Mouse (Mus musculus): ENCODE data around the gene Tulp3. TPM values are rescaled to one million over a fixed set of nuclear protein-coding genes. Genes with fewer than 3 reads are reported as not detected.

Tulp3 gene
- polyA plus RNA-seq, 1 experiment = 28.0 TPM

- H3K27me3 ChIP-seq (ENCODE audit: control insufficient read depth, insufficient read depth, low read length) = no peaks in the 10 kb centered on the region
- no peak for TF ChIP-seq POLR2A (IDR thresholded peaks at IDR 0.05; ENCODE audit: control insufficient read depth, extremely low read depth, insufficient read depth, low read length, poor library complexity)
- no peak for TF ChIP-seq CTCF (IDR thresholded peaks at IDR 0.05; ENCODE audit: borderline replicate concordance, control insufficient read depth, extremely low read depth, insufficient read depth, low read length, poor library complexity)
- no peak overlapping the region for H3K27ac ChIP-seq (ENCODE audit: control insufficient read depth, insufficient read depth, low read length)
- no peaks in the 10 kb centered on the region for H3K36me3 ChIP-seq (ENCODE audit: control insufficient read depth, insufficient read depth, low read length)
- no peak for DNase-seq
- no peaks in the 10 kb centered on the region for H3K4me1 ChIP-seq (replicated peaks; ENCODE audit: control insufficient read depth, insufficient read depth, low read length)
- WGBS = 68% methylated on average over 5 of the region's 5 CpGs
- no peak overlapping the region for H3K4me3 ChIP-seq (ENCODE audit: control insufficient read depth, insufficient read depth, low read length)
Measured at GRCm38 (mm10) chr6:128279608-128280007, 76.0 kb downstream of the Tulp3 start.

DNA sequence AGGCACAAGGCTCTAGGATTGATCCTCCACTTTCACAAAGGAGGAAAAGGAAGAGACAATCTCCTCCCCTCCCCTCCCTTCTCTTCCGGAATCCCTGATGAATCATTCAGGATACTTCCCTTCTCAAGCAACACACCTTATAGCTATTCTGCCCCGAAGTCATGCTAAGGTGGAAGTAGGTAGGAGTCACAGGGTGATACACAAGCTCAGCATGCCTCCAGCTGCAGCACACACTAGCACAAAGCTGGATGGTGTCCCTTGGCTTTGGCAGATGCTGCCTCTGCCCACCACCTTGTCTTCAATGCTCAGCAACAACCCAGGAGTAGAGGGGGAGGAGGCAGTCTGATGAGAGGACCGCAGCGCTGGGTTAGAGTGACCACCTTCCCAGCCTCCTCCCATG lies 76.6 kb downstream of the Tulp3 start:
- no peak for DNase-seq
- H3K4me1 ChIP-seq (replicated peaks; ENCODE audit: control insufficient read depth, insufficient read depth, low read length) = no peaks in the 10 kb centered on the region
- no peaks in the 10 kb centered on the region for H3K36me3 ChIP-seq (ENCODE audit: control insufficient read depth, insufficient read depth, low read length)
- H3K27ac ChIP-seq (ENCODE audit: control insufficient read depth, insufficient read depth, low read length) = no peak overlapping the region
- no peak overlapping the region for H3K4me3 ChIP-seq (ENCODE audit: control insufficient read depth, insufficient read depth, low read length)
- TF ChIP-seq POLR2A (IDR thresholded peaks at IDR 0.05; ENCODE audit: control insufficient read depth, extremely low read depth, insufficient read depth, low read length, poor library complexity) (no peak), CTCF (IDR thresholded peaks at IDR 0.05; ENCODE audit: borderline replicate concordance, control insufficient read depth, extremely low read depth, insufficient read depth, low read length, poor library complexity) (no peak)
- H3K27me3 ChIP-seq (ENCODE audit: control insufficient read depth, insufficient read depth, low read length) = no peaks in the 10 kb centered on the region
- 83% methylated on average over 4 of the region's 4 CpGs for WGBS

GRCm38 (mm10) chr6:128277132-128278085 lies 78.2 kb downstream of the Tulp3 start:
- no peak overlapping the region for H3K27ac ChIP-seq (ENCODE audit: control insufficient read depth, insufficient read depth, low read length)
- H3K27me3 ChIP-seq (ENCODE audit: control insufficient read depth, insufficient read depth, low read length) = no peaks in the 10 kb centered on the region
- TF ChIP-seq CTCF (IDR thresholded peaks at IDR 0.05; ENCODE audit: borderline replicate concordance, control insufficient read depth, extremely low read depth, insufficient read depth, low read length, poor library complexity) (no peak), POLR2A (IDR thresholded peaks at IDR 0.05; ENCODE audit: control insufficient read depth, extremely low read depth, insufficient read depth, low read length, poor library complexity) (no peak)
- H3K36me3 ChIP-seq (ENCODE audit: control insufficient read depth, insufficient read depth, low read length) = no peaks in the 10 kb centered on the region
- no peak for DNase-seq
- no peaks in the 10 kb centered on the region for H3K4me1 ChIP-seq (replicated peaks; ENCODE audit: control insufficient read depth, insufficient read depth, low read length)
- H3K4me3 ChIP-seq (ENCODE audit: control insufficient read depth, insufficient read depth, low read length) = no peak overlapping the region
- 83% methylated on average over 11 of the region's 11 CpGs for WGBS

GRCm38 (mm10) chr6:128276349-128276748 lies 79.3 kb downstream of the Tulp3 start:
- TF ChIP-seq CTCF (IDR thresholded peaks at IDR 0.05; ENCODE audit: borderline replicate concordance, control insufficient read depth, extremely low read depth, insufficient read depth, low read length, poor library complexity) = no peak
- no peak for TF ChIP-seq POLR2A (IDR thresholded peaks at IDR 0.05; ENCODE audit: control insufficient read depth, extremely low read depth, insufficient read depth, low read length, poor library complexity)
- Histone ChIP-seq H3K27ac (ENCODE audit: control insufficient read depth, insufficient read depth, low read length) (no peak overlapping the region), H3K27me3 (ENCODE audit: control insufficient read depth, insufficient read depth, low read length) (no peaks in the 10 kb centered on the region), H3K4me1 (replicated peaks; ENCODE audit: control insufficient read depth, insufficient read depth, low read length) (no peaks in the 10 kb centered on the region), H3K36me3 (ENCODE audit: control insufficient read depth, insufficient read depth, low read length) (no peaks in the 10 kb centered on the region), H3K4me3 (ENCODE audit: control insufficient read depth, insufficient read depth, low read length) (no peak overlapping the region)
- no peak for DNase-seq
- WGBS = 96% methylated on average over 6 of the region's 6 CpGs

DNA sequence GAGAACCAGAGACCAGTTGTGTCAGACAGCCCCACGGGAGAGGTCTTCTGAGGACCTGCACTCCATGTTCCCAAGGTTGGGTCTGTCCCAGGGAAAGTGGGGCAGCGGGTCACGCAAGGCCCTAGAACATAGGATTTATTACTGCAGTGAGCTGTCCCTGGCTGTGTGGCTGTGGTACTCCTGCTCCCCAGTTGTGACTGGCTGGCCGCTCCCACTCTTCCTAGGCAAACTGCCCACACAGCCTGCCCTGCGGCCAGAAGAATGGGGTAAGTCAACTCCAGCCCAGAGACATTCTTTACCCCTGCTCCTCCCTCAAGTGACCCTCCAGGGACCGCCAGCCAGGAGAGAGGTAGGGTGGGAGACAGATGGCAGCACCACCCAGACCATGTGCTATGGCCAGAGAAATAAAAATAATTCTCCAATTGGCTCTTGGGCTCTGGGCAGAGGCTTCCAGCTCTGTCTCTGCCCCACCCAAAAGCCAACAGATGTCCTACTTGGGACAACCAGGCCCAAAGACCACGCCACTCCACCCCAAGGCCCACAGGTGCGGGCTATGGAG lies 80.1 kb downstream of the Tulp3 start:
- TF ChIP-seq CTCF (IDR thresholded peaks at IDR 0.05; ENCODE audit: borderline replicate concordance, control insufficient read depth, extremely low read depth, insufficient read depth, low read length, poor library complexity) (no peak), POLR2A (IDR thresholded peaks at IDR 0.05; ENCODE audit: control insufficient read depth, extremely low read depth, insufficient read depth, low read length, poor library complexity) (no peak)
- no peaks in the 10 kb centered on the region for H3K27me3 ChIP-seq (ENCODE audit: control insufficient read depth, insufficient read depth, low read length)
- WGBS = 97% methylated on average over 8 of the region's 8 CpGs
- no peak overlapping the region for H3K27ac ChIP-seq (ENCODE audit: control insufficient read depth, insufficient read depth, low read length)
- H3K4me3 ChIP-seq (ENCODE audit: control insufficient read depth, insufficient read depth, low read length) = no peak overlapping the region
- no peaks in the 10 kb centered on the region for H3K36me3 ChIP-seq (ENCODE audit: control insufficient read depth, insufficient read depth, low read length)
- no peaks in the 10 kb centered on the region for H3K4me1 ChIP-seq (replicated peaks; ENCODE audit: control insufficient read depth, insufficient read depth, low read length)
- DNase-seq = no peak

DNA sequence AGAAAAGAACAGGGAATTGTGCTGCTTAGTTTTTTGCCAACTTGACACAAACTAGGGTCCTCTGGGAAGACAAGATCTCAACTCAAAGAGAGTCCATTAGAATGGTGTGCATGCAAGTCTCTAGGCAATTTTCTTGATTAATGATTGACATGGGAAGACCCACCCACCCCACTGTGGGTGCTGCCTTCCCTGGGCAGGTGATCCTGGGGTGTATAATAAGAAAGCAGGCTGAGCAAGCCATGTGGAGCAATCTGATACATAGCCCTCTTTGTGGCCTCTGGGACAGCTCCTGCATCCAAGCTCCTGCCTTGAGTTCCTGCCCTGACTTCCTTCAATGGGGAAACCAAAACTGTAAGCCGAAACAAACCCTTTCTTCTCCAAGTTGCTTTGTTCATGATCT lies 82.1 kb downstream of the Tulp3 start:
- DNase-seq = no peak
- H3K36me3 ChIP-seq (ENCODE audit: control insufficient read depth, insufficient read depth, low read length) = no peaks in the 10 kb centered on the region
- no peak overlapping the region for H3K4me3 ChIP-seq (ENCODE audit: control insufficient read depth, insufficient read depth, low read length)
- WGBS = 83% methylated on average over 1 of the region's 1 CpGs
- H3K27me3 ChIP-seq (ENCODE audit: control insufficient read depth, insufficient read depth, low read length) = no peaks in the 10 kb centered on the region
- no peak overlapping the region for H3K27ac ChIP-seq (ENCODE audit: control insufficient read depth, insufficient read depth, low read length)
- no peaks in the 10 kb centered on the region for H3K4me1 ChIP-seq (replicated peaks; ENCODE audit: control insufficient read depth, insufficient read depth, low read length)
- TF ChIP-seq POLR2A (IDR thresholded peaks at IDR 0.05; ENCODE audit: control insufficient read depth, extremely low read depth, insufficient read depth, low read length, poor library complexity) = no peak
- TF ChIP-seq CTCF (IDR thresholded peaks at IDR 0.05; ENCODE audit: borderline replicate concordance, control insufficient read depth, extremely low read depth, insufficient read depth, low read length, poor library complexity) = no peak
